Mouse (Mus musculus) cortical plate, adult 2 months (tissue): ENCODE measurements at regions not wholly inside any gene's neighbourhood (a gene's known extent, or its start where the extent isn't known, plus 50 kb on each side); places are given as distances from the start of the nearest gene placed in this dataset.

Experiments
- CTCF ChIP-seq: fragments of 200-500 bp; IDR thresholded peaks from 2 replicates; pipeline ENCODE4 v1.5.1; 2011; ENCODE audit warnings: mild to moderate bottlenecking, control low read depth, low read length; ENCODE audit not compliant: insufficient read depth; ENCODE audit errors: extremely low read depth
- POLR2A ChIP-seq: fragments of 200-500 bp; IDR thresholded peaks from 2 replicates; pipeline ENCODE4 v1.6.1; 2011; ENCODE audit warnings: mild to moderate bottlenecking, low read length, control low read depth; ENCODE audit not compliant: insufficient read depth; ENCODE audit errors: extremely low read depth

DNA sequence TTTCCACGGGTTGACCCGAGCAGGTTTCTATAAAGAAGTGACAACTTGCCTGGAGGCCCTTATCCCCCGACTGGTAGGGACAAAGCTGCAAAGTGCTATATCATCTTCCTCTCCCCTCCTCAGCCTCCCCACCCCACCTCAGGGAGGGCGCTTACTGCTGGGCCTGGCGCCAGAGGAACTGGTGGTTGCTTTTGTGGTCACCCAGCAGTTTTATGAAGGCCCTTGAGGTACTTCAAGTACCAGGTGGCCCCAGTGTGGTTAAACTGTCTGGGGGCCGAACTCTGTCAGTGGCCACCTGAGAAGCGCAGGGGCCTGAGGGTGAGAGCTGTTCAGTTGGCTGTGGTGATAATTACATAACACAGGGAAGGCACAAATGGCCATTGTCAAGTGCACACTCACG, 340.0 kb upstream of the 3110018I06Rik start:
- TF ChIP-seq CTCF (no peak), POLR2A (no peak)
